Mouse (Mus musculus): ENCODE data around the gene Ccdc14. TPM values are rescaled to one million over a fixed set of nuclear protein-coding genes. Genes with fewer than 3 reads are reported as not detected.

Gene Ccdc14
- total and polyA plus RNA-seq, 3 experiments = 6.5 to 8.2 TPM; not detected in 1

GRCm38 (mm10) chr16:34658388-34658787, 32.0 kb upstream of the Ccdc14 start:
- Histone ChIP-seq H3K4me1 (ENCODE audit: control insufficient read depth in 1 of 2, insufficient read depth in 2 of 2, low read length in 2 of 2) (no peaks in the 10 kb centered on the region), H3K4me3 (ENCODE audit: control insufficient read depth in 1 of 2, insufficient read depth in 1 of 2, low read depth in 2 of 2, low read length in 2 of 2) (no peak overlapping the region), H3K79me2 (ENCODE audit: control insufficient read depth, insufficient read depth, low read length, poor library complexity) (no peaks in the 10 kb centered on the region), H3K27ac (ENCODE audit: control insufficient read depth, low read depth, low read length) (no peak overlapping the region), H3K9ac (ENCODE audit: control insufficient read depth, low read depth, low read length, poor library complexity, severe bottlenecking) (no peak overlapping the region), H3K9me3 (replicated peaks; ENCODE audit: insufficient read depth, low read length) (no peaks in the 10 kb centered on the region), H3K36me3 (ENCODE audit: control insufficient read depth in 1 of 2, insufficient read depth in 2 of 2, low read length in 2 of 2) (no peaks in the 10 kb centered on the region), H3K27me3 (ENCODE audit: control insufficient read depth in 1 of 2, insufficient read depth in 2 of 2, low read length in 2 of 2) (peaks cover 2 to 3% of the 10 kb centered on the region in 2 experiments; a peak in 3 of 4 replicates)
- no peak for DNase-seq (ENCODE audit: low read depth, low spot score)
- TF ChIP-seq MXI1 (IDR thresholded peaks at IDR 0.05; ENCODE audit: low read depth, low read length) = no peak

DNA sequence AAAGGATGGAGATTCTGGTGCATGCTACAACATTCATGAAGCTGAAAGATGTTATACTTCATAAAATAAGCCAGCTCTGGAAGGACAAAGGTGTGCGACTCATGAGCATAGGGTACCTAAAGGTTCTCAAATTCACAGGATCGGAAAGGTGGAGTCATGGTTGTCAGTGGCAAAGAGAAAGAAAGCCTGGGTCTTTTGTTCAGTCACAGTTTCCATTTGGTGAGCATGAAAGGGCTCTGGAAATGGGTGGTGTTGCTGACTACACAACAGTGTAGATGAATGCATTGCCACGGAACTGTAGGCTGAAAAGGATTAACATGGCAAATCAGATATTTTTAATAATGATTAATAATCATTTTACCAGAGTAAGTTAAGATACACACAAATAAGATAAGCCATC, 25.9 kb upstream of the Ccdc14 start:
- no peak for DNase-seq (ENCODE audit: low read depth, low spot score)
- Histone ChIP-seq H3K4me3 (ENCODE audit: control insufficient read depth in 1 of 2, insufficient read depth in 1 of 2, low read depth in 2 of 2, low read length in 2 of 2) (no peak overlapping the region), H3K9me3 (replicated peaks; ENCODE audit: insufficient read depth, low read length) (no peaks in the 10 kb centered on the region), H3K36me3 (ENCODE audit: control insufficient read depth in 1 of 2, insufficient read depth in 2 of 2, low read length in 2 of 2) (peaks cover 0 to 3% of the 10 kb centered on the region in 2 experiments; a peak in 1 of 4 replicates), H3K27ac (ENCODE audit: control insufficient read depth, low read depth, low read length) (no peak overlapping the region), H3K9ac (ENCODE audit: control insufficient read depth, low read depth, low read length, poor library complexity, severe bottlenecking) (no peak overlapping the region), H3K27me3 (ENCODE audit: control insufficient read depth in 1 of 2, insufficient read depth in 2 of 2, low read length in 2 of 2) (peaks cover 2 to 3% of the 10 kb centered on the region in 2 experiments; a peak in 3 of 4 replicates), H3K4me1 (ENCODE audit: control insufficient read depth in 1 of 2, insufficient read depth in 2 of 2, low read length in 2 of 2) (0 out of 4 replicates have a peak, but pooled peaks cover 0 to 3% of the 10 kb centered on the region in 2 experiments), H3K79me2 (ENCODE audit: control insufficient read depth, insufficient read depth, low read length, poor library complexity) (no peaks in the 10 kb centered on the region)
- no peak for TF ChIP-seq GABPA (IDR thresholded peaks at IDR 0.05; ENCODE audit: low read depth, low read length)
- no peak for TF ChIP-seq CTCF (IDR thresholded peaks at IDR 0.05 in 2 of 3, conservative IDR thresholded peaks at IDR 0.05 in 1 of 3; ENCODE audit: control insufficient read depth in 1 of 3, insufficient read depth in 1 of 3, low read depth in 2 of 3, low read length in 3 of 3, poor library complexity in 1 of 3, severe bottlenecking in 1 of 3)
- TF ChIP-seq TAL1 (IDR thresholded peaks at IDR 0.05; ENCODE audit: low read length) = no peak
- no peak for TF ChIP-seq MEF2A (IDR thresholded peaks at IDR 0.05; ENCODE audit: extremely low read depth, insufficient replicate concordance, low read depth, low read length, poor library complexity, severe bottlenecking)
- TF ChIP-seq USF1 (IDR thresholded peaks at IDR 0.05; ENCODE audit: low read depth, low read length) = no peak
- no peak for TF ChIP-seq MAFK (IDR thresholded peaks at IDR 0.05; ENCODE audit: borderline replicate concordance, low read depth, low read length)
- no peak for TF ChIP-seq MYC (IDR thresholded peaks at IDR 0.05; ENCODE audit: low read depth, low read length)
- no peak for TF ChIP-seq ZC3H11A (IDR thresholded peaks at IDR 0.05; ENCODE audit: low read depth, low read length)

GRCm38 (mm10) chr16:34667031-34667726, 23.2 kb upstream of the Ccdc14 start:
- Histone ChIP-seq H3K9me3 (replicated peaks; ENCODE audit: insufficient read depth, low read length) (no peaks in the 10 kb centered on the region), H3K36me3 (ENCODE audit: control insufficient read depth in 1 of 2, insufficient read depth in 2 of 2, low read length in 2 of 2) (peaks cover 0 to 3% of the 10 kb centered on the region in 2 experiments; a peak in 1 of 4 replicates), H3K79me2 (ENCODE audit: control insufficient read depth, insufficient read depth, low read length, poor library complexity) (no peaks in the 10 kb centered on the region), H3K27ac (ENCODE audit: control insufficient read depth, low read depth, low read length) (no peak overlapping the region), H3K9ac (ENCODE audit: control insufficient read depth, low read depth, low read length, poor library complexity, severe bottlenecking) (no peak overlapping the region), H3K27me3 (ENCODE audit: control insufficient read depth in 1 of 2, insufficient read depth in 2 of 2, low read length in 2 of 2) (0 out of 4 replicates have a peak, but pooled peaks cover 0 to 2% of the 10 kb centered on the region in 2 experiments), H3K4me3 (ENCODE audit: control insufficient read depth in 1 of 2, insufficient read depth in 1 of 2, low read depth in 2 of 2, low read length in 2 of 2) (peak overlapping the region; percentile 21 to 46), H3K4me1 (ENCODE audit: control insufficient read depth in 1 of 2, insufficient read depth in 2 of 2, low read length in 2 of 2) (0 out of 4 replicates have a peak, but pooled peaks cover 0 to 3% of the 10 kb centered on the region in 2 experiments)
- peak; percentile 77 for DNase-seq (ENCODE audit: low read depth, low spot score)
- TF ChIP-seq ZC3H11A (IDR thresholded peaks at IDR 0.05; ENCODE audit: low read depth, low read length) = peak; percentile 75
- no peak for TF ChIP-seq JUND (IDR thresholded peaks at IDR 0.05; ENCODE audit: low read depth, low read length)
- no peak for TF ChIP-seq CHD2 (IDR thresholded peaks at IDR 0.05; ENCODE audit: low read length)
- peak; percentile 70; the same call in 1 of the 2 replicates for TF ChIP-seq MAZ (IDR thresholded peaks at IDR 0.05; ENCODE audit: low read depth, low read length)
- peak; percentile 91 for TF ChIP-seq RAD21 (IDR thresholded peaks at IDR 0.05; ENCODE audit: low read depth, low read length)
- no peak for TF ChIP-seq POLR2AphosphoS2 (IDR thresholded peaks at IDR 0.05; ENCODE audit: low read length)
- TF ChIP-seq SMC3 (IDR thresholded peaks at IDR 0.05; ENCODE audit: low read depth, low read length) = peak; percentile 81
- peak; percentile 85 to 97 (median 94) for TF ChIP-seq CTCF (IDR thresholded peaks at IDR 0.05 in 2 of 3, conservative IDR thresholded peaks at IDR 0.05 in 1 of 3; ENCODE audit: control insufficient read depth in 1 of 3, insufficient read depth in 1 of 3, low read depth in 2 of 3, low read length in 3 of 3, poor library complexity in 1 of 3, severe bottlenecking in 1 of 3)
- TF ChIP-seq HCFC1 (IDR thresholded peaks at IDR 0.05; ENCODE audit: low read depth, low read length) = no peak
- 0 out of 2 replicates have a peak, but pooled peaks have one; percentile 35 for TF ChIP-seq USF1 (IDR thresholded peaks at IDR 0.05; ENCODE audit: low read depth, low read length)
- TF ChIP-seq MXI1 (IDR thresholded peaks at IDR 0.05; ENCODE audit: low read depth, low read length) = peak; percentile 24; the same call in 1 of the 2 replicates
- TF ChIP-seq NRF1 (IDR thresholded peaks at IDR 0.05; ENCODE audit: insufficient read depth, low read depth, low read length, poor library complexity, severe bottlenecking) = no peak

Measured in MEL (cell line).